In genomic region chr11:32616091-32616490, GRCm38 (mm10) we compare ENCODE assay signal across 16 mouse cellular contexts. TPM values are rescaled to one million over a fixed set of nuclear protein-coding genes. Genes with fewer than 3 reads are reported as not detected.
A peak's percentile ranks its signal among the peaks of the same experiment; 100 is the strongest.
DNase-seq lines count a peak whose midpoint lies in the region; ATAC-seq and TF ChIP-seq lines count a peak whose summit lies in the region.
"Had no signal": no experiment of that assay in that cellular context is flagged by ENCODE, and none has a peak within 500 bp of the region (broad histone marks: within the 10 kb centered on the region; RNA-seq: fewer than 3 reads in every experiment).

No protein-coding gene starts in this region.

- no peak overlapping the region for H3K9ac ChIP-seq in heart, embryonic 12.5 days
- H3K9ac ChIP-seq in embryonic facial prominence, embryonic 12.5 days, result no peak overlapping the region
- H3K9ac ChIP-seq: liver, embryonic 15.5 days; midbrain, embryonic 13.5 days had no signal

- no peak overlapping the region for H3K27ac ChIP-seq in heart, embryonic 12.5 days (ENCODE audit: poor library complexity, severe bottlenecking)
- no peak overlapping the region for H3K27ac ChIP-seq in testis, adult 2 months (ENCODE audit: control insufficient read depth, insufficient read depth, low read depth, low read length)
- H3K27ac ChIP-seq in embryonic facial prominence, embryonic 12.5 days, result no peak overlapping the region
- H3K27ac ChIP-seq: hindbrain, postnatal 0 days; liver, embryonic 15.5 days; midbrain, embryonic 13.5 days had no signal

- TF ChIP-seq CTCF in testis, adult 2 months (IDR thresholded peaks at IDR 0.05; ENCODE audit: control insufficient read depth, insufficient read depth, insufficient replicate concordance, low read depth, low read length), result no peak

- no peaks in the 10 kb centered on the region for H3K9me3 ChIP-seq in heart, embryonic 12.5 days (replicated peaks)
- no peaks in the 10 kb centered on the region for H3K9me3 ChIP-seq in embryonic facial prominence, embryonic 12.5 days
- H3K9me3 ChIP-seq: liver, embryonic 15.5 days; midbrain, embryonic 13.5 days had no signal

- H3K36me3 ChIP-seq in heart, embryonic 12.5 days, result no peaks in the 10 kb centered on the region
- no peaks in the 10 kb centered on the region for H3K36me3 ChIP-seq in testis, adult 2 months (ENCODE audit: control insufficient read depth, insufficient read depth, low read length)
- H3K36me3 ChIP-seq in embryonic facial prominence, embryonic 12.5 days, result no peaks in the 10 kb centered on the region
- H3K36me3 ChIP-seq: midbrain, embryonic 13.5 days had no signal

- DNase-seq in heart, adult 8-10 months (ENCODE audit: low spot score), result no peak
- no peak for DNase-seq in testis, postnatal 14 days (ENCODE audit: low spot score)
- no peak for DNase-seq in layer of hippocampus, adult 8-10 months (ENCODE audit: low spot score in 2 of 2)
- no peak for DNase-seq in cerebellum, postnatal 14 days
- DNase-seq: adrenal gland, postnatal 10 days; cerebellum, adult 11 months; heart, postnatal 36 days; kidney, postnatal 4 days had no signal

- H3K4me2 ChIP-seq in heart, embryonic 12.5 days, result peak overlapping the region; percentile 45; the same call in 1 of the 2 replicates
- H3K4me2 ChIP-seq in embryonic facial prominence, embryonic 12.5 days (replicated peaks), result peak overlapping the region; percentile 18; the same call in 1 of the 2 replicates
- H3K4me2 ChIP-seq: liver, embryonic 15.5 days; midbrain, embryonic 13.5 days had no signal

- H3K4me3 ChIP-seq in heart, embryonic 12.5 days, result no peak overlapping the region
- H3K4me3 ChIP-seq in testis, adult 2 months (ENCODE audit: control insufficient read depth, low read depth, low read length), result peak overlapping the region; percentile 71
- no peak overlapping the region for H3K4me3 ChIP-seq in embryonic facial prominence, embryonic 12.5 days
- H3K4me3 ChIP-seq: liver, embryonic 15.5 days; midbrain, embryonic 13.5 days had no signal

- TF ChIP-seq POLR2A in testis, adult 2 months (IDR thresholded peaks at IDR 0.05; ENCODE audit: control insufficient read depth, low read depth, low read length), result no peak

- no peak for ATAC-seq in heart, embryonic 12.5 days (ENCODE audit: insufficient number of reproducible peaks, low FRiP score)
- no peak for ATAC-seq in embryonic facial prominence, embryonic 12.5 days (ENCODE audit: insufficient number of reproducible peaks, insufficient read depth, low FRiP score, low TSS enrichment)
- ATAC-seq: forebrain, embryonic 14.5 days; hindbrain, postnatal 0 days; lung, postnatal 0 days; midbrain, embryonic 13.5 days had no signal

- H3K4me1 ChIP-seq in heart, embryonic 12.5 days (replicated peaks), result peaks cover 35% of the 10 kb centered on the region
- H3K4me1 ChIP-seq in testis, adult 2 months (ENCODE audit: control insufficient read depth, insufficient read depth, low read length), result peaks cover 2% of the 10 kb centered on the region
- H3K4me1 ChIP-seq in embryonic facial prominence, embryonic 12.5 days, result peaks cover 23% of the 10 kb centered on the region

- 72% methylated on average over 6 of the region's 6 CpGs for WGBS in heart, embryonic 12.5 days
- 62% methylated on average over 6 of the region's 6 CpGs for WGBS in embryonic facial prominence, embryonic 12.5 days

- no peaks in the 10 kb centered on the region for H3K27me3 ChIP-seq in heart, embryonic 12.5 days (replicated peaks)
- H3K27me3 ChIP-seq in testis, adult 2 months (ENCODE audit: control insufficient read depth, insufficient read depth, low read length), result no peaks in the 10 kb centered on the region
- no peaks in the 10 kb centered on the region for H3K27me3 ChIP-seq in embryonic facial prominence, embryonic 12.5 days
- H3K27me3 ChIP-seq: liver, embryonic 15.5 days; midbrain, embryonic 13.5 days had no signal

RNA-seq across cellular contexts. Expression of gene Fbxw11, which starts 26.4 kb away (rescaled TPM):
- polyA plus RNA-seq in heart, embryonic 12.5 days (2016; fragmentation: Nextera tagmentation; extraction: Ambion mirVana), result 76.0 and 79.2 TPM in 2 replicates
- total RNA-seq in heart, adult 8-10 months (2022), result 10 to 100 TPM; 44.2 to 51.4 (median 46.2) TPM
- polyA plus RNA-seq in testis, adult 2 months (2012; rRNA removed), result 11.7 and 13.8 TPM in 2 replicates
- polyA plus RNA-seq in embryonic facial prominence, embryonic 12.5 days (2016; fragmentation: Nextera tagmentation; extraction: Ambion mirVana), result 90.2 and 90.4 TPM in 2 replicates
- 100 to 1,000 TPM; 132 to 150 (median 135) TPM for total RNA-seq in layer of hippocampus, adult 8-10 months (2022)
